Mouse (Mus musculus) C2C12 (cell line): Measurements from ENCODE around the gene H2al1j.
"Not testable (repeated sequence)": the region's sequence is repeated elsewhere in the genome, so short reads cannot be mapped to it uniquely, and the experiment has no call there.

ENCODE experiments used
- CEBPB ChIP-seq: IDR thresholded peaks from one replicate; pipeline ENCODE4 v1.6.1; 2011; ENCODE audit warnings: low read depth, mild to moderate bottlenecking, control low read depth, moderate library complexity
- CTCF ChIP-seq: IDR thresholded peaks from one replicate; pipeline ENCODE4 v1.5.1; 2011; ENCODE audit not compliant: control insufficient read depth, insufficient read depth, insufficient read length
- FOSL1 ChIP-seq: IDR thresholded peaks from one replicate; pipeline ENCODE4 v1.8.0; 2011; ENCODE audit warnings: mild to moderate bottlenecking, low read length; ENCODE audit not compliant: poor library complexity, insufficient read depth, severe bottlenecking
- MAX ChIP-seq: IDR thresholded peaks from one replicate; pipeline ENCODE4 v1.6.1; 2011; ENCODE audit warnings: mild to moderate bottlenecking, control low read depth
- MYOD1 ChIP-seq: IDR thresholded peaks from one replicate; pipeline ENCODE4 v1.6.1; 2011; ENCODE audit warnings: low read depth; ENCODE audit not compliant: control insufficient read depth, insufficient read length
- MYOG ChIP-seq: IDR thresholded peaks from one replicate; pipeline ENCODE4 v1.6.1; 2011; ENCODE audit not compliant: control insufficient read depth, insufficient read length; ENCODE audit errors: extremely low read depth
- USF1 ChIP-seq: IDR thresholded peaks from one replicate; pipeline ENCODE4 v1.6.1; 2011; ENCODE audit warnings: low read depth, mild to moderate bottlenecking, control low read depth, moderate library complexity

- not testable (repeated sequence) for TF ChIP-seq MAX, FOSL1, CTCF, USF1, MYOG, MYOD1, CEBPB
These were observed 6.4 kb upstream of the H2al1j start, which contains the start of gene H2al1h for GRCm38 (mm10) chrX:11321192-11321591.
